Mouse (Mus musculus) hindbrain, postnatal 0 days (tissue): Measurements from ENCODE around the gene Ogfod3. TPM values are rescaled to one million over a fixed set of nuclear protein-coding genes. Genes with fewer than 3 reads are reported as not detected.

Experiments
- ATAC-seq: fragments of 200-750 bp; cut with Nextera tagmentation; 2 replicates; pipeline ENCODE4 v1.8.0; 2017; ENCODE audit warnings: mild to moderate bottlenecking, moderate TSS enrichment, moderate library complexity
- DNase-seq: peaks from one replicate; pipeline ENCODE4 v3.0.0-alpha.2; 2015; ENCODE audit warnings: low spot score
- H3K27ac ChIP-seq: fragments of 300-500 bp; sonication (generic); 2 replicates; pipeline ENCODE4 v1.5.1; 2014; ENCODE audit warnings: mild to moderate bottlenecking
- H3K27me3 ChIP-seq: fragments of 300-500 bp; sonication (generic); 2 replicates; pipeline ENCODE4 v1.6.1; 2014; ENCODE audit warnings: low read length, mixed read lengths; ENCODE audit not compliant: insufficient read depth
- H3K36me3 ChIP-seq: fragments of 300-500 bp; sonication (generic); 2 replicates; pipeline ENCODE4 v1.6.1; 2014; ENCODE audit warnings: low read length, mixed read lengths; ENCODE audit not compliant: insufficient read depth
- H3K4me1 ChIP-seq: fragments of 300-500 bp; sonication (generic); 2 replicates; pipeline ENCODE4 v1.6.1; 2014; ENCODE audit warnings: antibody characterized with exemption, low read length, mixed read lengths; ENCODE audit not compliant: insufficient read depth
- H3K4me2 ChIP-seq: fragments of 300-500 bp; sonication (generic); 2 replicates; pipeline ENCODE4 v1.6.1; 2014; ENCODE audit warnings: low read depth, mild to moderate bottlenecking, low read length, moderate library complexity, mixed read lengths
- H3K4me3 ChIP-seq: fragments of 300-500 bp; sonication (generic); 2 replicates; pipeline ENCODE4 v1.5.1; 2014; ENCODE audit warnings: low read length
- H3K9ac ChIP-seq: fragments of 300-500 bp; sonication (generic); replicated peaks from 2 replicates; pipeline ENCODE4 v1.6.1; 2014; ENCODE audit warnings: mild to moderate bottlenecking, low read length, moderate library complexity, mixed read lengths
- H3K9me3 ChIP-seq: fragments of 300-500 bp; sonication (generic); 2 replicates; pipeline ENCODE4 v1.6.1; 2016; ENCODE audit warnings: low read length, mixed read lengths
- CTCF ChIP-seq: IDR thresholded peaks from 2 replicates; pipeline ENCODE4 v1.5.1; 2016; ENCODE audit warnings: antibody characterized with exemption, control low read depth, low read depth
- WGBS: fragments of 180-500 bp; shearing (Covaris S2); extraction: QIAGEN DNeasy Blood & Tissue Kit; methylation state at CpG from one replicate; pipeline ENCODE4 v1.1.7; 2014; 5-methylcytosine and 5-hydroxymethylcytosine counted together
- polyA plus RNA-seq: library from polyadenylated mRNA; unstranded; fragments of >200 nt; fragmentation: Nextera tagmentation; extraction: Ambion mirVana; gene quantifications from 2 replicates; pipeline ENCODE4 v1.2.1, GENCODE M21; 2015
- total RNA-seq: library from RNA; depleted of rRNA; stranded (reverse); fragments of >200 nt; gene quantifications from 2 replicates; pipeline ENCODE4 v1.2.3, GENCODE M21; 2014

Ogfod3 gene
- total and polyA plus RNA-seq, 2 experiments from 2014 or later: 16.7 to 35.3 TPM

DNA sequence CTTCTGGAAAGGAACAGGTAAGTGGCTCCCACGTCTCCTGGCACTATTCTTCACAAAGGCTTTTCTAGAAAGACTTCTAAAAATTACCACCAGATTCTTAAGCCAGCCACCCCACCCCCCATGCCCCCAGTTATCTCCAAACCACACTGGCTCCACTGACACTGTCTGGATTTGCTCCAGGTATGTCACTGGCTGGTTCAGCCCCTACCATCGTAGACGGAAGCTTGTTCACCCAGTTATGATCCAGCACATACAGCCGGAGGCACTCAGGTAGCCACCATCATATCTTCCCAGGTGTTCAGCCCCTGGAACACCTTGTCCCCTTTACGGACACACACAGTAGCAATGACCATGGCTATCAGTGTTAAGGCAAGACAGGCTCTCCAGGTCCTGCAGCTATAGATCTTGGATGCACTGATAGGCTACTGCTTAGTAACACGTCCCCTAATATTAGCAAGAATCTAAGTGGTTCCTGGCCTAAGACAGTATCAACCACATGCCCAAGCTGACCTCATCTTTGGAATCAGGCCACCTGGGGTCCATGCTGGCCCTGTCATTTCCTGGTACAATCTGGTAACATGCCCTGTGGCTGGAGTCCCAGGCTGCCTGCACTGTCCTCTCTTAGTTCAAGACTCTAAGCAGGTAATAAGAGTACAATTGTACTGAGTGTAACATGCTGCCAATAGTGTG is 17.0 kb upstream of the Ogfod3 start:
- Histone ChIP-seq H3K9me3 (no peaks in the 10 kb centered on the region), H3K27me3 (no peaks in the 10 kb centered on the region), H3K4me2 (no peak overlapping the region), H3K27ac (no peak overlapping the region), H3K4me3 (no peak overlapping the region), H3K9ac (no peak overlapping the region), H3K36me3 (peaks cover 33% of the 10 kb centered on the region), H3K4me1 (no peaks in the 10 kb centered on the region)
- no peak for DNase-seq
- no peak for ATAC-seq
- no peak for TF ChIP-seq CTCF
- 90% methylated on average over 6 of the region's 6 CpGs for WGBS

DNA sequence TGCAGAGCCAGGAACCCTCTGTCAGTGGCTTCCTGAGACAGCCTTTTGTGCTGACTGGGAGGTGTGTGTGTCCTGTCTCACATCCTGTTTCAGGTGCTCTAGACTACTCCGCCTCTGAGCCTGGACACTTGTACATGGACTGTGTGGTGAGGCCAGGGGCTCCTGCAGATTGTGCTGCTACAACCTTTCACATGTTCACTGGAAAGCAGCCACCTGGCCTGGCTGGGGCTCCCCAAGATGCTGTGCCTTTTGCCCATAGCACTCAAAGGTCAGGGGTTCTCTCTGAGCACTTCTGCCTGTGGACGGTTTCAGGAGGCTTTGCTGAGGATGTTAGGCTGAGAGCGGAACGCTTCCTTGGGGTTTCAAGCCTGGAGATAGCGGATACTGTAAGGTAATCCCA is 16.3 kb upstream of the Ogfod3 start:
- Histone ChIP-seq H3K4me1 (no peaks in the 10 kb centered on the region), H3K9ac (no peak overlapping the region), H3K27me3 (no peaks in the 10 kb centered on the region), H3K4me2 (no peak overlapping the region), H3K27ac (no peak overlapping the region), H3K36me3 (peaks cover 29% of the 10 kb centered on the region), H3K9me3 (no peaks in the 10 kb centered on the region), H3K4me3 (no peak overlapping the region)
- 82% methylated on average over 5 of the region's 5 CpGs for WGBS
- DNase-seq (no peak), ATAC-seq (no peak)
- no peak for TF ChIP-seq CTCF

DNA sequence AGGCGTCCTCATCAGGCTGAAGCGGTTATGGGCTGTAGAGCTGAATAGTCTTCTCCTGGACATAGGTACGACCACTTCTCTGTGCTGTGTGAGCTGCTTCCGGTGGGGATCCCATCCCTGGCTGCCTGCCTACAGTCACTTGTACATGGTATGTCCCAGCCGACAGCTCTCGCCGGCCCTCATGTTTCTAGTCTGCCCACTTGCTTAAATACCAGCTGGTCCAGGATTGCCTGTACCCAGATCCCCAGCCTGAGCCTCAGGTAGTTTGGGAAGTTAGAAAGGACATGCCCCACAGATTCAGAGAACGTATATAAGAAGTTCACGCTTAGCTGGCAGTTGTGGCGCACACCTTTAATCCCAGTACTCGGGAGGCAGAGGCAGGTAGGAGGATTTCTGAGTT is 15.3 kb upstream of the Ogfod3 start:
- H3K9me3 ChIP-seq: no peaks in the 10 kb centered on the region
- ATAC-seq (no peak), DNase-seq (no peak)
- peaks cover 29% of the 10 kb centered on the region for H3K36me3 ChIP-seq
- no peak overlapping the region for H3K4me3 ChIP-seq
- no peak overlapping the region for H3K4me2 ChIP-seq
- H3K27ac ChIP-seq: no peak overlapping the region
- TF ChIP-seq CTCF: no peak
- H3K27me3 ChIP-seq: no peaks in the 10 kb centered on the region
- 91% methylated on average over 11 of the region's 11 CpGs for WGBS
- H3K9ac ChIP-seq: no peak overlapping the region
- no peaks in the 10 kb centered on the region for H3K4me1 ChIP-seq

DNA sequence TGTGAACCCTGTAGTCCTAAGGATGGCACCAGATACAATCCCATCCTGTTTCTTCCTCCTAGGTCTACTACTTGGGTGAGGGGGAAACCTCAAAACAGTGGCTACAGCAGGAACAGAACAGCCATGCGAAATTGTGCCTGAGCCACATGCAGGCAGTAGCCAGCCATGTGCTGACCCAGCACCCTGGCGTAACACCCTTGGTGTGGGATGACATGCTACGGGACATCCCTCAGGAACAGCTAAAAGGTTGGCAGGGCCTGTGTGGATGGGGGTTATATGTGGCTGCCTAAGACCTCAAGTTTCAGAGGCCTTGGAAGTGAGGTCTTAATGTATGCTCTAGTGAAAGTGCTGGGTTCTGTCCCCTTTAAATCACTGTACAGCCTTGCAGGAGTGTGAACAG is 12.3 kb upstream of the Ogfod3 start:
- Histone ChIP-seq H3K4me2 (no peak overlapping the region), H3K27me3 (no peaks in the 10 kb centered on the region), H3K4me1 (no peaks in the 10 kb centered on the region), H3K36me3 (peaks cover 23% of the 10 kb centered on the region; the same call in 1 of the 2 replicates), H3K9ac (no peak overlapping the region), H3K9me3 (no peaks in the 10 kb centered on the region), H3K27ac (no peak overlapping the region), H3K4me3 (no peak overlapping the region)
- DNase-seq (no peak), ATAC-seq (no peak)
- WGBS: 93% methylated on average over 3 of the region's 3 CpGs
- no peak for TF ChIP-seq CTCF

DNA sequence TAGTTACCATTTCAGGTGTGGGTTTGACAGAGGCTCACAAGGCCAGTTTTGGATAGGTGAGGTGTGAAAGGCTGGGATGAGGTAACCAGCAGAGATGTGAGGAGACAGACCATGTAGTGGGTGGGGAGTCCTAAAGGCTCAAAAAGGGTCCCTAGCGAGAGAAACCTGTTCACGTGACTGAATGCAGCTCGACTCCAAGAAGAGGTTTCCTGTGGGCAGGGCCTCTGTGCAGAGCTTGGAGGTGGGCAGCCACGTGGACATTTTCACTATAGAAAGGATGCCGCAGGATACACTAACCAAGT is 701 bp downstream of the Ogfod3 start:
- Histone ChIP-seq H3K36me3 (peaks cover 8% of the 10 kb centered on the region; the same call in 1 of the 2 replicates), H3K4me3 (peak overlapping the region; percentile 79), H3K4me2 (peak overlapping the region; percentile 62), H3K27me3 (no peaks in the 10 kb centered on the region), H3K4me1 (no peaks in the 10 kb centered on the region; the same call in 1 of the 2 replicates), H3K27ac (peak overlapping the region; percentile 81), H3K9ac (peak overlapping the region; percentile 79), H3K9me3 (no peaks in the 10 kb centered on the region)
- WGBS: 0% methylated on average over 5 of the region's 5 CpGs
- DNase-seq (no peak), ATAC-seq (no peak)
- TF ChIP-seq CTCF: no peak

DNA sequence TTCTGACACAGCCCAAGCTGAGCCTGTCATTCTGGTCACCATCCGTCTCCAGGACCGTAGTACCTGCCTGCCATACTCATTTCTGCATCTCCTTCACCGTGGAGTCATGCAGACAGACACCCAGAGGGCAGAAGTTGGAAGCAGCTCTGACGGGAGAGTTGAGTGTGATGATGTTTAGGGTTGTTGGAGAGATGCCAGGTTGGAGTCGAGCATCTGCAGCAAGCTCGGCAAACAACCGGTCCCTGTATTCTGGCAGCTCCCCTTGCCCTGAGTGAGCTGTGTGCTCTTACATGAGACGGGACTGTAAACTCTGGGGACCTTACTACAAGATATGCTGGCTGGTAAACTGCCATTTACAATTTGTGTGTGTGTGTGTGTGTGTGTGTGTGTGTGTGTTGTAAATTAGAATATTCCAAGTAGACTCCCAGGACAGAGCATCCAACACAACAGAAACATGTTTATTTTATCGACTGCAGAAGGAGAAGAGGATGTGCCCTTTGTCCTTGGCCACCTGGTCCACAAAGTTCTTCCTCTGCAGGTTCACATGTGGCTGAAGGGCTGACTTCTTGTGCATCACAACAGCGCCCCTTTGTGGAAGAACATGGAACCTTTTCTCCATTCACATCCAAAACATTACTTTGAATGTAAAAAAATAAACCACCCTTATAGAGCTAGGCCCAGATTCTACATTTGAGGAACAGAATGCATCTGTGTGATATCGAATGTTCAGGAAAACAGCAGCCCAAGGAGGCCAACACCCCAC is 2.9 kb downstream of the Ogfod3 start:
- ATAC-seq: no peak
- no peak overlapping the region for H3K9ac ChIP-seq
- peak; percentile 72 for DNase-seq
- 44% methylated on average over 11 of the region's 11 CpGs for WGBS
- H3K27ac ChIP-seq: no peak overlapping the region
- H3K36me3 ChIP-seq: no peaks in the 10 kb centered on the region
- no peak overlapping the region for H3K4me2 ChIP-seq
- no peak overlapping the region for H3K4me3 ChIP-seq
- TF ChIP-seq CTCF: peak; percentile 76
- H3K4me1 ChIP-seq: no peaks in the 10 kb centered on the region; the same call in 1 of the 2 replicates
- no peaks in the 10 kb centered on the region for H3K27me3 ChIP-seq
- no peaks in the 10 kb centered on the region for H3K9me3 ChIP-seq

DNA sequence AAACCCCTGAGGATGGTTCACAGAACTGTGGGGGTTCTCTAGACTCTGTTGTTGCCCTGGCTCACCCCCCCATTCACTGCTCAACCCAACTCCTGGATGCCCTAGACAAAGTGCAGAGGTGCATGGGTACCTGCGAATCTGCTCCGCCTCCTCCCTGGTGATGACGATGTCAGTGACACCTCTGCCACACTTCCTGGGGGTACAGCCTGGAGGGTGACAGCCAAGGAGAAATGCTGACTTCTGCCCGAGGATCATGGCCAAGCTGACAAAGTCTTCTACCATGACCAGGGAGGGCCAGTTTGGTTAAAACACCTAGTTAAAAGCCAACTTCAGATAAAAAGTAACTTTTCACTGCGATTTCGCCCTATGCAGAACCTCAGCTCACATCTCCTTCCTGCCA is 3.7 kb downstream of the Ogfod3 start:
- no peaks in the 10 kb centered on the region; the same call in 1 of the 2 replicates for H3K4me1 ChIP-seq
- no peak overlapping the region for H3K9ac ChIP-seq
- 92% methylated on average over 6 of the region's 6 CpGs for whole genome bisulfite sequencing
- H3K36me3 ChIP-seq: 0 out of 2 replicates have a peak, but pooled peaks cover 4% of the 10 kb centered on the region
- H3K4me2 ChIP-seq: no peak overlapping the region
- H3K4me3 ChIP-seq: no peak overlapping the region
- H3K9me3 ChIP-seq: no peaks in the 10 kb centered on the region
- ATAC-seq (no peak), DNase-seq (no peak)
- no peaks in the 10 kb centered on the region for H3K27me3 ChIP-seq
- TF ChIP-seq CTCF: no peak
- no peak overlapping the region for H3K27ac ChIP-seq
